Mouse (Mus musculus) layer of hippocampus, postnatal 25 days (tissue): ENCODE data around the gene Map3k6. TPM values are rescaled to one million over a fixed set of nuclear protein-coding genes. Genes with fewer than 3 reads are reported as not detected.

Experiments used
- DNase-seq, 2 experiments: peaks; one replicate each; pipeline ENCODE4 v3.0.0; 2022; ENCODE audit warnings: mixed read lengths in 2 of 2, low spot score in 1 of 2; ENCODE audit errors: extremely low spot score in 1 of 2
- total RNA-seq, 2 experiments: library from RNA; stranded (reverse); gene quantifications; 2 replicates each; pipeline ENCODE4 v1.2.3; 2021

Map3k6 gene
- total RNA-seq, 2 experiments from 2014 or later, result 3.0 to 6.0 TPM

- no peak for DNase-seq
Observed at GRCm38 (mm10) chr4:133213268-133213590, 27.4 kb upstream of the Map3k6 start.

- no peak for DNase-seq
Observed at GRCm38 (mm10) chr4:133213661-133214060, 27.0 kb upstream of the Map3k6 start.

DNA sequence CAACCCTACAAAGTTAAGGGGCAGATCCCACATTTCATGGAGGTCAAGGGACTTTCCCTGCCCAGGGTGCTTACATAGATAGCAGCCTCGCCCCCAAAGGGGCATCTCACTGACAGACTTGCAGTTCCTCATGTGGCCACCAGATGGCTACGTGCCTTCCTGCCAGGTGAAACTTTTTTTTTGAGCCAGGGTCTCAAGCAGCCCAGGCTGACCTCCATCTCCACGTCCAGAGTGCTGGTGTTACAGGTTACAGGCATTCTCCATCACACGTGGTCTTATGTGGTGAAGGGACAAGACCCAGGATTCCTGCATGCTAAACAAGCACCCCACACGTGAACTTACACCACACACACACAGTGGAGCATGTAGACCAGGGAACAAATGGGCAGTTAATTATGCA is 23.0 kb upstream of the Map3k6 start:
- DNase-seq, result peak in 1 of 2 experiments; percentile 70

DNA sequence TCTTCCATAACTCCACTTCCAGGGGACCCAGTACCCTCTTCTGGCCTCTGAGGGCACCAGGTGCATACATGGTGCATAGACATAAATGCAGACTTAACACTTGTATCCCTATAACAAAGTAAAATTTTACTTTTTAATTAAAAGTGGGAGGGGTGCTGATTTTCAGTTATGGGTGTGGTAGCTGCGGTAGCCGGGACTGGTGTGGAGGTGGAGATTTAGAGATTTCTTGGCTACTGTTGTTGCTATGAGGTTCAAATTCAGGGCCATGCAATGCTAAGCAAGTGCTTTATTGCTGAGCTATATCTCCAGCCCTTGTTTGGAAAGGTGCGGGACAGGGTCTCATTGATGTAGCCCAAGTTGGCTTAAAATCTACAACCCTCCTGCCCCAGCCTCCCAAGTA is 21.9 kb upstream of the Map3k6 start:
- DNase-seq, result no peak

GRCm38 (mm10) chr4:133220656-133221055 is 20.0 kb upstream of the Map3k6 start:
- DNase-seq, result no peak

DNA sequence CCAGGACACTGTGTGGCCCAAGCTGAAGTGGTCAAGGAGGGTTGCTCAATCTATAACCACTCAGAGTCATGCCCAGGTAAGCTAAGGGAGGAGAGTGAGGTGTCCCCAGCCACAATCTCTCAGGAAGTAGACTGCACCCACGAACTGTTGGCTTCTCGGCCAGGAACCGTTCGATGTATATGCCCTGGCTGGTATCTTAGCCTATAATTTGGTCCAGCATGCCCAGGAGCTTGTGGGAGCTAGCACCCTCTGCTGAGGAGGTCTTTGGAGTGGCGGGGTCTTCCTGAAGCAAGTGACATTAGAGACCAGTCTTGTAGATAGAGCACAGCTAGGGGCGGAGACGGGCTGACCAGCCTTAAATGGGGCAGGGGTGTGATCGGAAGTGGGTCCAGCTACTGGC is 18.9 kb upstream of the Map3k6 start:
- no peak for DNase-seq

DNA sequence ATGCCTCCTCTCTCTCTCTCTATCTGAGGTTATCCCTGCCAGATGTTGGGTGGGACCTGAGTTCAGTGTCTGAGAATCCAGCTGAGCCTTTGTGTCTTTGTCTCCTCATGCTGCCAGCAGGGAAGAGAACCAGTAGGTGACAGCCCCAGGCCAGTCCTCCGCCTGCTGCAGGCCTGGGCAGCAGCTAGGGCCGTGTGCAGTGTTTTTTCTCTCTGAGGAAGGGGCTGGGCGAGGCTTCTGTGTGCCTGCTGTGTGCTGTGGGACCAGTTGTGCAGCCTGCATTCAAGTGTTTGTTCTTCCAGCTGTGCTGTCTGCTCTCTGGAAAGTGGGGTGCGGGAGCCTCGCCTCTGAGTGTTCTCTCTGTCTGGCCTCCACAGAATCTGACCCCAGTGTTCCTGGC is 16.7 kb upstream of the Map3k6 start:
- no peak for DNase-seq

DNA sequence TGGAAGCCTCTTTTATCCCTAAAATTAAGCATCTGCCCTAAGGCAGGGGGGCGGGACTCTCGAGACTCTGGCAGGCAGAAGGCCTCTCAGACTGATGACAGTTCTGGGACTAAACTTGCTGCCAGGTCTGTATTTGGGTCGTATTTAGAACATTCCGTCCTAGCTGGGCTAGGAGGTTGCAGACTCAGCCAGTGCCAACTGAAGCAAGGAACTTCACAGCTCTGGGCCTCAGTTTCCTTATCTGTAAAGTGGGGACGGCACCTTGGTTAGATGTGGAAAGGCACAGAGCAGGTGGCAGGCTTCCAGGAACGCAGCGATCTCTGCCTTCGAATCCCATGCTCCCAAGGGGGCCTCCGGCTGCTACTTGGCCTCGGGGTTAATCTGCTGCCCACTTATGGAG is 14.5 kb upstream of the Map3k6 start:
- DNase-seq, result no peak

GRCm38 (mm10) chr4:133227636-133228035 is 13.0 kb upstream of the Map3k6 start:
- no peak for DNase-seq

DNA sequence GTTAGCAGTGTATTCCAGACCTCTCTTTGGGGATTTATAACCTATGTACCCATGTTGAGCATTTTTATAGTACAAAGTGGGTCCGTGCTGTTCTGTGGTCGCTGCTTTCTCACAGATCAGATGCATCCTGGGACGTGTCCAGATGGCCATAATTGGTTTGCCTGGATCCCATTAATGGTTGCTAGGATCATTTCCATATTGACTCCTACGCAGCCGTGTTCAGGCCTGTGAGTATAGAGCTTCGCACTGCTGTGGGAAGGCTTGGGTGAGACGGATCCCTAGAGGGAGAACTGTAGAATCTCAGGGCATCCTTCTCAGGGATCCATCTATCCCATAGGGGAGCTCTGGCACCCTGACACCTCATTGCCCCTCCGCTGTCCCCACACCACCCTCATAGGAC is 11.0 kb upstream of the Map3k6 start:
- DNase-seq, result no peak

DNA sequence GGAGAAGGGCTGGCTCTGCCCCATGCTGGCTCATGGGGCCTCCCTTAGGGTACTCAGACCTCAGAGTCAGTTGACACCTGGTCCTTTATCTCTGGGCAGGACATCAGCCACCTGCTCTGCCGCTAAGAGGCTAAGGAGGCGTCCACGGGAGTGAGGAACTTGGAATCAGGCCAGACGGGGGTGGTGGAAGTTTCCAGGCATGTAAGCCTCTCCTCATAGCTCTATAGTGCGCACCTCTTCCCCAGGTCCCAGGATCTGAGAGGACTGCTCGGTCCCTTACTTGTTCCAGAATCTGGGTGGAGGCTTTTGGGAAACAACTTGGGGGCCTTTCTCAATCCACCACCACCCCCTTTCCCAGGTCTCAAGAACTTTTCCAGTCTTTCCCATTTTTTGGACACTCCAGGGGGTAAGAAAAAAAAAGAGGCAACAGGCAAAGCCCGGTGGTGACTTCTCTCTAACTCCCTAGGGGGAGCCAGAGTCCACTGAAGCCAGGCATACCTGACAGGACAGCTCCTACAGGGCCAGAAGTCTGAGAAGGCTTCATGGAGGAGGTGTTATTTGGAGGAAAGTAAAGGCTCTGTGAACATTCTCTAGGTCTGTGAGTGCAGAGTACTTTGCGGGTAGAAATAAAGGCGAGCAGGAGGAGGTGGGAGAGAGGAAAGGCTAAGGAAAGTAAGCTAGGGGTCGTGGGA is 7.2 kb upstream of the Map3k6 start:
- DNase-seq, result no peak

DNA sequence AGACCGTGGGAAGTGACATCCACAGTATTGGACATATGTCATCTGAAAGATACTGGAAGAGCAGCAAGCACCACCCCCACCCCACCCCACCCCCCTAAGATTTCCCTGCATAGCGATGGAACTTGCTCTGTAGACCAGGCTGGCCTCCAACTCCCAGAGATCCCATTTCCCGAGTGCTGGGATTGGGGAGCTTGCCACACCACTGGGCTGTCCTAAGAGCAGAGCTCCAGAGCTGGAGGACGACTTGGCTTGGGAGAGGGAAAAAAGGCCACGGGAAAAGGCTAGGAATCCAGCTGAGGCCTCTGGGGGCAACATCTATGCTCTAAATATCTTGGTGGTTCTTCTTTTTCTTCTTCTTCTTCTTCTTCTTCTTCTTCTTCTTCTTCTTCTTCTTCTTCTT is 5.8 kb upstream of the Map3k6 start:
- DNase-seq, result no peak

- DNase-seq, result no peak
Observed at GRCm38 (mm10) chr4:133235415-133235814, 5.2 kb upstream of the Map3k6 start.

GRCm38 (mm10) chr4:133237911-133238310 is 2.7 kb upstream of the Map3k6 start:
- DNase-seq, result no peak

DNA sequence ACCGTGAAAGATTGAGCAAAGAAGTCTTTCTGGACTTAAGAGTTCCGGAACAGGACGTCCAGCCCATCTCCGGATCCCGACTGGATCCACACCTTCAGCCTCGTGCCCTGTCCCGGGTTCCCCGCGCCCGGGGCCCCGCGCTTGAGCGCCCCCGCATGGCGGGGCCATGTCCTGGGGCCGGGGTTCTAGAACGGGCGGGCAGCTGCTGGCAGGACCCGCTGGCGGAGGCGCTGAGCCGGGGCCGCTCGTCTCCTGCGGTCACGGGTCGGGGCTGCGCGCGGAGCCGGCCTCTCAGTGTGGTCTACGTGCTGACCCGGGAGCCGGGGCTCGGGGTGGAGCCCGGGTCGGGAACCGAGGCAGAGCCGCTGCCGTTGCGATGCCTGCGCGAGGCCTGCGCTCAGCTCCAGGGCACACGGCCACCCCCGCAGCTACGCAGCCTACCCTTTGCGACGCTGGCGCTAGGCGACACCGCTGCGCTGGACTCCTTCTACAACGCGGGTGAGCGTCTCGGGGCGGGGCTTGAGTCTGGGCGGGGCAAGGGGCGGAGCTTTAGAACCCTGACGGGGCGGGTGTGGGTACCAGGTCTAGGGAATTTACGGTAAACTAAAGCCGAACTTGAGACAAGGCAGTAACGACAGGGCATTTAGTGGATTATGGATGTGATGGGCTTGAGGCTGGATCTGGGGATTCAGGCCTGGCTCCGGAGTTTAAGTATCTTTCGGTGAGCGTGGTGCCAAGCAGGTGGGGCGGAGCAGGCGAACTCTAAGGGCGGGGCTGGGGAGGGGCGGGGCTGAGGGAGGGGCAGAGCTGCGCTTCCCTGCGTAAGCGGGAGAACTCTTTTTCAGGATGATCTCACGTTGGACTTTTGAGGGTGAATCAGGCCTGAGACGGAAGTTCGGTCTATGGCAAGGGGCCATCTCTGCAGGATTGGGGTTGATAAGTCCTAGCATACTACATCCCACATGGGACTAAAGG is 603 bp downstream of the Map3k6 start:
- peak; percentile 76 to 81 for DNase-seq

- no peak for DNase-seq
Observed at GRCm38 (mm10) chr4:133241910-133242309, 1.3 kb downstream of the Map3k6 start.

DNA sequence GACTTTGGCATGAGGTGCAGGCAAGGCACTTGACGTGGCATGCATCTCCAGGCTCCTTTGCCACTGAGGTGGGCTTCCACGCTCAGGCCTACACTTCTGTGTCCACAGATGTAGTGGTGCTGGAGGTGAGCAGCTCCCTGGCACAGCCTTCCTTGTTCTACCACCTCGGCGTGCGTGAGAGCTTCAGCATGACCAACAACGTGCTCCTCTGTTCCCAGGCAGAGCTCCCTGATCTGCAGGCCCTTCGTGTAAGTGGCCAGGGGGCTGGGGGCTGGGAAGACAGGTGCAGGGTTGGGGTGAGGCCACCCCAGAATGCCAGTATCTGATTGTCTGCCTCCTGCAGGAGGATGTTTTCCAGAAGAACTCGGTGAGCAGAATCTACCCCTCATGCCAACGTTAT is 2.1 kb downstream of the Map3k6 start:
- DNase-seq, result no peak

- DNase-seq, result no peak
Observed at GRCm38 (mm10) chr4:133243538-133243937, 2.9 kb downstream of the Map3k6 start.

DNA sequence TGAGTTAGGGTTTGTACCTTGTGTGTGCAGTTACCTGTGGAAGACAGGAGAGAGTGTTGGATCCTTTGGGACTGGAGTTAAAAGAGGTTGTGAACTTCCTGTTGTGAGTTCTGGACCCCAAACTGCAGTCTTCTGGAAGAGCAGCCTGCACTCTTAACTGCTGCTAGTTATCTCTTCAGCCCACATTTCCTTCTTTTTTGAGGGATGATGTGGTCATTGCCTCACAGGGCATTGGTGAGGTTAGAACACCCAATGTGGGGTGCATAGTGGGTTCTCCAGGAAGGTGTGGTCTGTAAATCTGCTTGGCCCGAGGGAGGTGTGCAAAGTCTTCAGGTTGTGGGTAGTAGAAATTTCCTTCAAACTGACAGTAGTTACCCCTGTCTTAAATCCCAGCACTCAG is 3.7 kb downstream of the Map3k6 start:
- DNase-seq, result no peak

DNA sequence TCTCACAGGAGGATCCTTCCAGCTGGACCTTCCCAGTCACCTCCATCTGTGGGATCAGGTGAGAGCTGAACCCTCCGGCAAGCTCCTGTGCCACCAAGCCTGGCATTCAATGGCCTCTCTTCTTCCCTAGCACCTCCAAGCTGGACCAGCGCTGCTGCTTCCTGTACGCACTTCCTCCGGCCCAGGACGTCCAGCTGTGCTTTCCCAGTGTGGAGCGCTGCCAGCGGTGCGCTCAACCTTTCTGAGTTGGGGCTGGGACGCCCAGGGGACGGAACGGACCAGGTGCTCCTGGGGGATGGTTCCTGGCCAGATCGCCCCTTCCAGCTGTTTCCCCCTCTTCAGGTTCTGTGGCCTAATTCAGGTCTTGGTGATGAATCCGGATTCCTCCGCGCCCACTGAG is 6.5 kb downstream of the Map3k6 start:
- DNase-seq, result no peak

- DNase-seq, result no peak
Observed at GRCm38 (mm10) chr4:133247806-133248449, 7.3 kb downstream of the Map3k6 start.
